Mouse (Mus musculus) lung, postnatal 36 days (tissue): ENCODE results near the gene Fuom.
"Not testable (repeated sequence)": the region's sequence is repeated elsewhere in the genome, so short reads cannot be mapped to it uniquely, and the experiment has no call there.

Source experiments
- DNase-seq: peaks from one replicate; pipeline ENCODE4 v3.0.0; 2022; ENCODE audit warnings: mixed read lengths

Gene Fuom

GRCm38 (mm10) chr7:140101993-140102860, at the start of gene Fuom:
Gene Fuom (minus strand): TSS chr7:140102441.
- DNase-seq: peak; percentile 90

DNA sequence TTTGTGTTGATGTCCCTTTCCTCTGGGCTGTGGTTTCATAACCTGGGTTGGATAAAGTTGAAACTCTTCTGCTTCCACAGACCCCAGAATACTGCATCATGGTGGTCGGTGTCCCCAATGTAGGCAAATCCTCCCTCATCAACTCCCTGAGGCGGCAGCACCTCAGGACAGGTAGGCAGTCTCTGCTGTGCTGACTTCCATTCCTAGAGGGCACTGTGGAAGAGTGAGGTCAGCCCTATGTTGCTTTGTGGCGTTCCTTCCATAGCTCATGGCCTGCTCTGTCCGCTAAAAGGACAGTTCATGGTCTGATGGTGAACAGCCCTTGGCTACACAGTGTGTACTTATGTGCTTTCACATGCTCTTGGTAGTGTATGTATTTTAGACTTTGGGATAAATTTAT, 42.3 kb upstream of the Fuom start:
- DNase-seq: no peak

DNA sequence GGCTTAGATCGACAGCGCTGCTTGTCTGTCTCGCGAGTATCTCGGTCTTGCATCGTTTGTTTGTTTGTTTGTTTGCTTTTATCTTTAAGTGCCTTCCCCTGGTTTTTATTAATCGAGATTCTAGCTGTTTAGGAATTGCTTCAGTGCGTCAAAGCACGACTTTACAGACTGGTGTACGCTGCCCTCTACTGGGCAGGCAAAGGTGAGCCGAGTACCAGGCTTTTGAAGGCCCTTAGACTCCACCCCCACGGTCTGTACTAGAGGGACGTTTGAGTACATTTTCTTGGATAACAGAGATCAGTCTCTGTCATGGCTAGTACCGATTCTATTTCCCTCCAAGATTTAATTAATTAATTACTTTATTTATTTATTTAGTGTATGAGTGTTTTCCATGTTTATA, 39.1 kb upstream of the Fuom start:
- DNase-seq: peak; percentile 87

DNA sequence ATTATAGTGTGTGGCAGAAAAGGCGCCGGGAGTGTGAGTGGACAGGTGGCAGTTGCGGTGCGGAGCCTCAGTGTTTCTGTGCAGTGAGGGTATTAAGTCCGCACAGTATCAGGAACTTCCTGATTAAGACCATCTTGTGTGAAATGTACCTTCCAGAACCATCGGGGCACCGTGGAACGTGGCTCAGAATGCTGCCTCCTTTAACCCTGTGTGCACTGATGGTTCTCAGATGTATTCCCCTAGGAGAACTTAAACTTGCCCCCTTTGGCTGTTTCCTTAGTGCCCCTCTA, 35.7 kb upstream of the Fuom start:
- DNase-seq: no peak

DNA sequence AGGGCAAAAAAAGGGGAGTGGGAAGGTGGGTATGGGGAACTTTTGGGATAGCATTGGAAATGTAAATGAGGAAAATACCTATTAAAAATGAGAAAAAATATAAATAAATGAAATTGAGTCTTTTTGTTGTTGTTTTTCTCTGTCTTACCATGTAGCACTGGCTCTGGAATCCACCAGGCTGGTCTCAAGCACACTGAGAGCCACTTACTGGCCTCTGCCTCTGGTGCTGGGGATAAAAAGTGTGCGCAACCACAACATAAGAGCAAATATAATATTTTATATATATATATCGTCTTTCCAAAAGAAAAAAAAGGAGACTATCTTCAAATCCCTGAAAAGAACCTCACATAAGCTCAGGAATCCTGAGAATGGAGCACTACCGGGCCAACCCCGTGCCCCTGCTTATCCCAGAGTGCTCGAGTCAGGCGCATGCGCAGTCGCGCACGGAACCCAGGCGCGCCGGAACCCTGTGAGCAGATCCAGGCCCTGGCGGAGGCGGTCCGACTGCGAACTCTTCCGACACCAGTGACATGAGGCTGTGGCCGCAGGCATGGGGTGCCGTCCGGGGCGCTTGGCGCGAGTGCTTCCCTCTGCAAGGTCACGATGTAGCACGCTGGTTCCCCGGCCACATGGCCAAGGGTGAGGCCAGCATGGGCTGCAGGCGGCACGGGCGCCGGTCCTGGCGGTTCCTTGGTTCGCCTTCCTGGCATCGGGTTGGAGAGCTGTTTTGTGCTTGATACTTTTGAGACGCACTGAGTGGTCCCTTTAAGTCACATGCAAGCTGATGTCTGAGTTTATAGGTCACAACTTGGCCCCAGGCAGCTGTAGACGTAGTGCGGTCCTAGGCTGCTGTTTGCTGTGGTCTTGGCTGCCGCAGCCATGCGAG, 35.1 kb upstream of the Fuom start, which contains the start of gene Mtg1:
TSS of gene Mtg1 (plus strand) at position 430 of the 886 bp plus-strand sequence.
- DNase-seq: peak; percentile 97

DNA sequence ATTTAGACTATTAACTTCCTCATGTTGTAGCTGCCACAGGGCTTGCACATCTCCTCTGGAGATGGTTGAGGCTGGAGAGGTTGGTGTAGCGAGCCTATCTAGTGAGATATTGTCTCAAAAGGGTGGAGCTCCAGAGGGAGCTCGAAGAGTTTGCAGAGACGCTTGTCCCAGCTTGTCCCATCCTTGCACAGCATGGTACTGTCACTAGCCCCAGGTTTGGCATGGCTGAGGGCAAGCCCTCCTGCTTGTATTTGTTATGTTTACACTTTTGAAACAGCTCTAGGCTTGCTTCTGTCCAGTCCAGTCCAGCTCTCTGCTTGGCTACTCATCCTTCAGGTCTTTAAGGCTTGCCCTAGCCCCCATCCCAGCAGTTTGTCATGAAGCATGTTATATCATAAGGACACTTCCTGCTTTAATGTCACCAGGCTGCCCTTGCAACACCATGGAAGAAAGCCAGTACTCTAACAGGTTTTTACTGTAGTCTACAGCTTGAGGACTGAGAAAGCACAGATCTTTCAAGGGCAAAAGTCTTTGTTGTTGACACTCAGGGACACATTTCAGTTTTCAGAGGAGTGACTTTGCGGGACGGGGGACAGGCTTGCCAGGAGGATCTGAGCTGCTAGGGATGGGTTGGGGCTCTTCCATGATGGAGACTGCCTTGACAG, 33.0 kb upstream of the Fuom start:
- no peak for DNase-seq

- DNase-seq: not testable (repeated sequence)
Observed at GRCm38 (mm10) chr7:140134033-140134432, 31.8 kb upstream of the Fuom start.

- not testable (repeated sequence) for DNase-seq
Observed at GRCm38 (mm10) chr7:140132184-140132583, 29.9 kb upstream of the Fuom start.

DNA sequence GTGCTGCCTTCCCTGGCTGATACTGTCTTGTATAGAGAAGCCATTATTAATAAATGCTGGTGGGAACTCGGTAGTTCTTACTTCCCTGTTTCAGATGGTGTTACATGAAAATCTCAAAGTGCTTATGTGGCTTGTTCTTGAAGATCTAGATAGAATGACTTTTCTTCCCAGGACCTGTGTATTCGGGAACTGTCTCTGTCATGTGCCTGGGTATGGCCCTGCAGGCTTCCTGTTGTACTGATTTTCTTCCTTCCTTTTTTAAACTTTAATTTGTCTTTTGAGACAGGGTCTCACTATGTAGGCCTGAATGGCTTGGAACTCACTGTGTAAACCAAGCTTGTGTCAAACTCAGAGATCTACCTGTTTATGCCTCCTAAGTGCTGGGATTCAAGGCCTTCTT, 25.7 kb upstream of the Fuom start:
- no peak for DNase-seq

DNA sequence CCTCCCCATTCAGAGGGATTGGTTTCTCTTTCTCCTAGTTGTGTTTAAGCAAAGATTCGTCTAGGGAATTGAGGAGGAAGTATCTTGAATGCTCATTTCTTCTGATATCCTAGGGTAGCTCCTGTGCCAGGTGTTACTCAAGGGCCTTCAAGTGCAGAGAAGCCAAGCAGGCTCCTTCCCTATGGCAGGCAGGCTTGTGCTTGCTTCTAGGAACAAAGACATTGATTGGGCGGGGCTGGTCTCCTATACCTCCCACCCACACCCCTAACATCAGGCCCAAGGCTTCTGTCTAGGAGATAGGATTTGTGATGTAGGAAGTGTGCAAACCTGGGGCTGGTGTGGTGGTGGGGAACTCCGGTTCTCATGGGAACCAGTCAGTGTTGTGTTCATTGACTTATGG, 24.7 kb upstream of the Fuom start:
- no peak for DNase-seq

GRCm38 (mm10) chr7:140126022-140126350, 23.7 kb upstream of the Fuom start:
- peak; percentile 11 for DNase-seq

DNA sequence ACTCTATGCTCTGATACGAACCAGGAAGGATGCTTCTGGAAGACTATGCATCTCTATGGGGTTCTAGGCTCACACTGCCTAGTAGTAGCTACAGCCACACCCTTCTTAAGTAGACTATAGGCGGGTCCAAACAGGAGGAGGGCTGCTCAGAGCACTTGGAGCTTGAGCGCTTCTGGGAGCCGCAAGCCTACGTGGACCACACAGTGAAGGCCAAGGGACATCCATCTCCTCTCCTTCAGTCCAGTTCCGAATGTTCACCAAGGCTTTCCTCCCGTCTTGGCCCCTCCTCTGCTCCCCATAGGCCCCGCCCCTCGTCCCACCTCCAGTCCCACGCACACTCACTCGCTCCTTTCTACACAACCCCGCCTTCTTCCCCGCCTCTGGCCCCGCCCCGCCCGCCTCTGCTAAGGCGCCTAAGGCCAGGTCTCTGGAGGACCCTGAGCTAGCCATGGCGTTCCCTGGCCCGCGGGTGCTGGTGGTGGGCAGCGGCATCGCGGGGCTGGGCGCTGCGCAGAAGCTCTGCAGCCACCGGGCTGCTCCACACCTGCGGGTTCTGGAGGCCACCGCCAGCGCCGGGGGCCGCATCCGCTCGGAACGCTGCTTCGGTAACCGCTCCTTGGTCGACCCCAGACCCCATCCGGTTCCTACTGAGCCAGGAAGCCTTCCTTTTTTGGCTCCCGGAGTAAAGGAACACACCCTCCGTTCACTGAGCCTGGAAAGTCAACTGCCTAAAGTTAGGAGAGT, 23.2 kb upstream of the Fuom start:
- peak; percentile 98 for DNase-seq

DNA sequence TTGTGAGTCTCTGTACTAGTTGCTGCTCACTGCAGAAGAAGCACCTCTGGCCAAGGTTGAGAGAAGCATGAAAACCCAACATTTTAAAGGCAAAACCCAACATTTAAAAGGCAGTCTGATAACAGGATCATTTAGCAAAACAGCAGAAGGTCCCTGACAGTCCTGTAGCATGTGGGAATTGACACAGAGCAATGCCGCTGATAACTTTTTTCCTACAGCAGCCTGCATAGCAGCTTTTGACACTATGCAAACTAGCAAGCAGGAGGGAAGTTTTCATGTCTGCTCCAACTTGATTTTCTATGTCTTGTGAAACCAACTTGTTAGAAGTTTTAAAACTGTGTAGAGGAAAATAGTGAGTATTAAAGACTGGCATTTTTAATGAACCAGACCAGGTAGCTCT, 22.1 kb upstream of the Fuom start:
- no peak for DNase-seq

DNA sequence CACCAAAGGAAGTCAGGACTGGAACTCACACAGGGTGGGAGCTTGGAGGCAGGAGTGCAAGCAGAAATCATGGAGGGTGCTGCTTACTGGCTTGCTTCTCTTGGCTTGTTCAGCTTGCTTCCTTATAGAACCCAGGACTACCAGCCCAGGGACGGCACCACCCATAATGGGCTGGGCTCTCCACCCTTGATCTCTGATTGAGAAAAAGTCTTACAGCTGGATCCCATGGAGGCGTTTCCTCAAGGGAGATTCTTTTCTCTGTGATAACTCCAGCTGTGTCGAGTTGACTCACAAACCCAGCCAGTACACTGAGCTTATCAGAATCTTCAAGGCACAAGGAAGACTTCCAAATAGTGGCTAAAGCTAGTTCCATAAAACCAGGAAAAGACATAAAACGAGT, 20.5 kb upstream of the Fuom start:
- no peak for DNase-seq

DNA sequence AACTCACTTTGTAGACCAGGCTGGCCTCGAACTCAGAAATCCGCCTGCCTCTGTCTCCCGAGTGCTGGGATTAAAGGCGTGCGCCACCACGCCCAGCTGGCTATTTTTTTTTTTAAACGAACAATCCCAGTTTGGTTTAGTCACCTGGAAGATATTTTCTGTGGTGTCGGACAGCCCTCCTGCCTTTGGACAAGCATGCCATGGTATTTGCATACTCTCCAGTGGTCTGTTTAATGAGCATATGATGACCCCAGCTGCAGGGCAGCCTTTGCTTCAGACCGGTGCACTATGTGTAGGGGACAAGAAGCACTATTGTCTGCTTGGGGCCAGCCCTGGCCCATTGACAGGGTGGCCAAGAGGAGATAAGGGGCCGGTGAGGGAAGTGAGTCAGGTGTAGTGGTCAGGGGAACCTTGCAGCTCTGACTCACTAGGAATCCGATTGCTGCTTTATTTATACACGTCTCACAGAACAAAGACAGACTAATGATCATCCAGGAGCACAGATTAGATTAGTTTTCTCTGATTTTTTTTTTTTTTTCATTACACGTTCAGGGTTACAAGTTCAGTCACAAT, 19.2 kb upstream of the Fuom start:
- DNase-seq: no peak

- DNase-seq: no peak
Observed at GRCm38 (mm10) chr7:140120484-140120883, 18.2 kb upstream of the Fuom start.

GRCm38 (mm10) chr7:140116329-140117054, 14.3 kb upstream of the Fuom start, which contains the start of gene Echs1:
Gene Echs1 (minus strand): TSS chr7:140116476.
- DNase-seq: peak; percentile 96

DNA sequence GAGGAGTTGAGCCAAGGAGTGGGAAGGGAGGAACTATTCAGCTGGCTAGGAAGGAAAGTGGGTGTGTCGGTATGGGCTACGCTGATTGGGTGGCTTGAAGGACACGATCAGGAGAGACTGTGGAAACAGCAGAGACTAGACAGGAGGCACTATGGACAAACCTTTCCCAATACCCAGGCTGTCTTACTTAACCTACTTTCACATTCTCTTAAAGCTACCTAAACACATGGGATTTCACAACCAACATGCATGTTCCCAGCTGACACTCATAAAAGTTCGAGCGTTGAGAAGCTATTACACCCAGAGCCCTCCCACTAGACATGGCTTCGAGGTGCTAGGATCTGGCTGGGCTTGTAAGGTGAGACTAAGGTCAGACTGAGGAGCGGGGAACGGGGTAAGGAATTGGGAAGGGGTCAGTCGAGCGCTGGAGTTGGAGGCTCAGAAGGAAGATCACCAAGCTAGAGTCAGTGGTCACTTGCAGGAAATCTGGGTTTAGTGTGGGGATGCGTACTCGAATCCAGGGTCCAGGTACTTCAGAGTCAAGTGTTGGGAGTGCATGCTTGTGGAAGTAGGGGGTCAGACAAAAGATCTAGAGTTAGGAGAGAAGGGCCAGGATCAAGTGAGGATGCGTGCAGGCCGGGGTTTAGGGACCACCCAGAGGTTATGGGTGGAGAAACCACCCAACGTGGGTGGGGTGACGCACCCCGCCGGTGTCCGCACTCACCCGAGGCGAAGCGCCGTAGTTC, 13.5 kb upstream of the Fuom start, which contains the start of gene Paox:
TSS of gene Paox (plus strand) at position 217 of the 746 bp plus-strand sequence.
- peak; percentile 85 for DNase-seq

GRCm38 (mm10) chr7:140111943-140112342, 9.7 kb upstream of the Fuom start:
- peak; percentile 62 for DNase-seq

DNA sequence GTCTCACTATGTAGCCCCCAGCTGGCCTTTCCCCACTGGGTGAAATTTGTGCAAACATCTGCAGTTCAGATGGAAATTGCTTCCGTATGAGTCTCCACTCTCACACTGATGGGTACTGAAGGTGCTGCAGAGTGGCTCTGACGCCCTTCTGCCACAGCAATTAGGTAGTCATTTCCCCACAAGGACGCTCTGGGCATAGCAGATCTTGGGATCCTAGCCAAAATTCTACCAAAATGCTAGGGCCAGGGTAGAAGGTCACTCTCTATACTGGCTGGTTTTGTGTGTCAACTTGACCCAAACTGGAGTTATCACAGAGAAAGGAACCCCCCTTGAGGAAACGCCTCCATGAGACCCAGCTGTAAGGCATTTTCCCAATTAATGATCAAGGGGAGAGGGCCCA, 1.8 kb upstream of the Fuom start:
- DNase-seq: no peak

GRCm38 (mm10) chr7:140101498-140101897, 743 bp downstream of the Fuom start:
- no peak for DNase-seq
